Mouse (Mus musculus): ENCODE data around the gene Lao1.

The Lao1 gene

DNA sequence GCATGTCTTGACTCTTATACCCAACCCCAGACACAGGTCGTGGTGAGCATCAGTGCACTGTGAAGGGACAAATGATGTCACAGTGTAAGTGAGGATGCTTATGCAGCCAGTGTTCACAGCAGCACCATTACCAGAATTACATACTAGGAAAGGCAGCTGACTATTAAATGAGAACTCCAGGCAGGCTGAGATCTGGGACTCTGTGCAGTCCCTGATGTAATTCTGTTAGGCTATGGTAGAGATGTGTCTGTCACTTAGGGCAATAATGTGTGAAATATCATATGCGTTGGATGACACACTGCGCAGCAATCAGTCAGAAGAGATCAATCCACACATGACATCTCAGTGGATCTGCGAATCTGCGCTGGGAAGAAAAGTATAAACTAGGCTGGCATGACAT, 55.7 kb downstream of the Lao1 start:
- DNase-seq, result peak; percentile 55

All from retina, postnatal 1 day (tissue).